Mouse (Mus musculus): ENCODE results near the gene Hibadh. TPM values are rescaled to one million over a fixed set of nuclear protein-coding genes. Genes with fewer than 3 reads are reported as not detected.

Hibadh gene
- total and polyA plus RNA-seq, 2 experiments, result 225 to 308 TPM

DNA sequence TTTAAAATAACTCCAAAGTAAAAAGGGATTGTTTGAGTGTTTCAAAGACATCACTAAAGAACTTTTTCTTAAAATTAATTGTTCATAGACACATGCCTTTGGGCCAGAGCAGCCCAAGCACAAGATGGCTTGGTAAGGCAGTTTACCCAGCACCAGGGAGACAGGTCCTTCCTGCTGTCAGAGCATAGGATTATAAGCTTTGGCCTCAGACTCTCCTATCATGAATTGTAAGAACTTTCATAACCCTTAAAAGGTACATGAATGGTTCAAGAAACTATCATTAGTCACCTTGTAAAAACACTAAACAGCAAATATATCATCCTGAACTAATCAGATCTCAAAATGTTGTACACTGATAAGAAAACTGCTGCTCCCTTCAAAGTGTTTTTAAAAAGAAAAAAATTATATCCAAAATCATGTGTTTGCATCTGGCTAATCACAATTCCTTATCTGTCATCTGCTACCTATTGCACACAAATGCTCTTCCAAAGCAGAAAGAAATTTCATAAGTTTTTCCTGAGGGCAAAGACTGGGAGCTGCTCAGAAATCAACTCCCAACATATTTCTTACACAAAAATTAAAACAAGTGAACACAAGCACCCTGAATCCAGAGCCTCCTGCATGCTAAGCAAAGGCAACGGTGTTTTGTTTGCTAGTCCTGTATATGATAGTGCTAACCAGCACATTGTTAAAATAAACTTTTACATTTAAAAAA lies 1.6 kb downstream of the Hibadh start:
- peak; percentile 58 for DNase-seq (ENCODE audit: extremely low read depth, low read depth, low spot score)
- Histone ChIP-seq H3K4me1 (ENCODE audit: control insufficient read depth, insufficient read depth, low read length) (peaks cover 4% of the 10 kb centered on the region; the same call in 1 of the 2 replicates), H3K4me3 (ENCODE audit: insufficient read depth, low read depth, low read length) (peak overlapping the region; percentile 37; the same call in 1 of the 2 replicates), H3K36me3 (ENCODE audit: control insufficient read depth, insufficient read depth, low read length) (0 out of 2 replicates have a peak, but pooled peaks cover 2% of the 10 kb centered on the region), H3K27me3 (ENCODE audit: control insufficient read depth, insufficient read depth, low read length) (no peaks in the 10 kb centered on the region), H3K9ac (ENCODE audit: low read depth, low read length) (no peak overlapping the region), H3K27ac (replicated peaks; ENCODE audit: insufficient read depth, low read depth, low read length) (peak overlapping the region; percentile 15; the same call in 1 of the 2 replicates), H3K79me2 (ENCODE audit: control insufficient read depth, insufficient read depth, low read length) (peaks cover 16% of the 10 kb centered on the region; the same call in 1 of the 2 replicates)
- TF ChIP-seq POLR2A (IDR thresholded peaks at IDR 0.05; ENCODE audit: extremely low read depth, insufficient read depth, low read length) (no peak), CTCF (IDR thresholded peaks at IDR 0.05; ENCODE audit: low read depth, low read length) (no peak)
- 16% methylated on average over 1 of the region's 1 CpGs for WGBS

DNA sequence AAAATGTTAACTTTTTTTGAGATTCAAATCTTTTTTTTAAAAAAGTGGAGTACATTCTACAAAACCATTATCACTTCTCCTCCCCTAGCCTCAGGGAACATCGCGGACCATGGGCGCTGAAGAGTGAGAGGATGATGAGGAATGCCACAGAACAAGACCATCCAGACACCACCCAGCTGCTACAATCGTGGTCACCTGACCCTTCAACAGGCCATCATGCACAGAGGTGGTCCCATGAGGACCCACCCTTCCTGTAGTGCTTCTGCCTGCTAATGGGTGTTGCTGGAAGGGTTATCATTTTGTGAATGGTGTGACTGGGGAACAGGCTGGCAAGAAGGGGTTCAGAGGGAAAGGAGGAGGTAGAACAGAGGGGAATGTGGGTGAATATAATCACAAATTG lies 2.9 kb downstream of the Hibadh start:
- Histone ChIP-seq H3K4me1 (ENCODE audit: control insufficient read depth, insufficient read depth, low read length) (peaks cover 4% of the 10 kb centered on the region; the same call in 1 of the 2 replicates), H3K9ac (ENCODE audit: low read depth, low read length) (no peak overlapping the region), H3K36me3 (ENCODE audit: control insufficient read depth, insufficient read depth, low read length) (0 out of 2 replicates have a peak, but pooled peaks cover 2% of the 10 kb centered on the region), H3K79me2 (ENCODE audit: control insufficient read depth, insufficient read depth, low read length) (peaks cover 16% of the 10 kb centered on the region; the same call in 1 of the 2 replicates), H3K4me3 (ENCODE audit: insufficient read depth, low read depth, low read length) (no peak overlapping the region), H3K27me3 (ENCODE audit: control insufficient read depth, insufficient read depth, low read length) (no peaks in the 10 kb centered on the region), H3K27ac (replicated peaks; ENCODE audit: insufficient read depth, low read depth, low read length) (no peak overlapping the region)
- DNase-seq (ENCODE audit: extremely low read depth, low read depth, low spot score), result no peak
- no peak for TF ChIP-seq POLR2A (IDR thresholded peaks at IDR 0.05; ENCODE audit: extremely low read depth, insufficient read depth, low read length)
- TF ChIP-seq CTCF (IDR thresholded peaks at IDR 0.05; ENCODE audit: low read depth, low read length), result no peak
- WGBS, result 92% methylated on average over 4 of the region's 4 CpGs

DNA sequence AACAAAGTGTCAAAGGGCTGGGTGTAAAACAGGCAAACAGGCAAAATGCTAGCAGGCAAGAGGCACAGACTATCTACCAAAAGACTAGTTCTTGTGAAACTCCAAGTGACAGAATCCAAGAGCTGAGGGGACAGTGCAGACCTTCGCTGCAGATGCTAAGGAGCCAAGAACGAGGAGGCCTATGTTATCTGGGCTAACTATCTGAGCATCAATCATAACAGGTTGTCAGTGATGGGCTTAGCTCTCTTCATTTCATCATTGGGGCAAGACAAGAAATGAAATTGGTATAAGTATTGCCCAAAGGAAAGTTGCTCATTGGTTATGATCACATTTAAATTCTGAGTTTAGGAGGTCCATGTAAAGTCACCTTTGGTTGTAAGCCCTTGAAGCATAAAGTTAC lies 4.8 kb downstream of the Hibadh start:
- DNase-seq (ENCODE audit: extremely low read depth, low read depth, low spot score), result no peak
- WGBS, result 83% methylated on average over 2 of the region's 2 CpGs
- H3K36me3 ChIP-seq (ENCODE audit: control insufficient read depth, insufficient read depth, low read length), result peaks cover 4% of the 10 kb centered on the region; the same call in 1 of the 2 replicates
- H3K27ac ChIP-seq (replicated peaks; ENCODE audit: insufficient read depth, low read depth, low read length), result no peak overlapping the region
- no peak for TF ChIP-seq CTCF (IDR thresholded peaks at IDR 0.05; ENCODE audit: low read depth, low read length)
- no peak for TF ChIP-seq POLR2A (IDR thresholded peaks at IDR 0.05; ENCODE audit: extremely low read depth, insufficient read depth, low read length)
- H3K4me3 ChIP-seq (ENCODE audit: insufficient read depth, low read depth, low read length), result no peak overlapping the region
- H3K27me3 ChIP-seq (ENCODE audit: control insufficient read depth, insufficient read depth, low read length), result no peaks in the 10 kb centered on the region
- H3K79me2 ChIP-seq (ENCODE audit: control insufficient read depth, insufficient read depth, low read length), result peaks cover 19% of the 10 kb centered on the region; the same call in 1 of the 2 replicates
- peaks cover 4% of the 10 kb centered on the region; the same call in 1 of the 2 replicates for H3K4me1 ChIP-seq (ENCODE audit: control insufficient read depth, insufficient read depth, low read length)
- no peak overlapping the region for H3K9ac ChIP-seq (ENCODE audit: low read depth, low read length)

DNA sequence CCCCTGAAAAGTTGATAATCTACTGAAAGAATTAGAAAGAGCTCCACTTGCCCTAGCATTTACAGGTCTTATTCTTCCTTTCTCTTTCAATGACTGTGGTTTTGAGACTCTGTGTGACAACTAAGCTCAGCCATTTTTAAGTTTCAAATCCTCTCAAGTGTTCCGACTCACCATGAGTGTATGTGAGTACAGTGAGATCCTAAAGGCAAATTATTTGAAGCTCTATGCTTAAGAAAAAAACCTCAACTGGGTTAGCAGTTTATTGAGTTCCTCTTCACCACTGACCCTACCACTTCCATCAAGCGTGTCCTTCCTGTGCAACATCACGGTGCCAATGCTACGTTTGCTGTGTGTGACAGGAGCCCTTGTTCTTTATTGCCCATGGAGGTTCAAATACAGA lies 9.6 kb downstream of the Hibadh start:
- WGBS, result 94% methylated on average over 4 of the region's 4 CpGs

DNA sequence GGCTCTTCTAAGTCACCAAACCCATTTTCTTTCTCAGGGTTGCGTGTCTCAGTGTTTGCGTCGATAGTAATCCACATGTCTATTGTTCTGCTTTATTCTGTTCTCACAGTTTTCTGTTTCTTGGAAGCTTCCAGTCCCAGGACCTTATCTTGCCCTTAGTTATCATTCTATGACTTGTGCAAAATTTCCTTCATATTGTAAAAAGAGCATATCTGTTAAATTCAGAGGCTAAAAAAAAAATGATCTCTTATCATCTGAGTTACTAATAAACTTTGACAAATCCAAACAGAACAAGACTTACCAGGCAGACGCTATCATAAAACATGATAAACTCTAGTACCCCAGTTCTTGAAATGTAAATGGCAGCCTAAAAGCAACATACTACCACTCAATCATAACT lies 11.0 kb downstream of the Hibadh start:
- TF ChIP-seq CTCF (IDR thresholded peaks at IDR 0.05; ENCODE audit: low read depth, low read length) (no peak), POLR2A (IDR thresholded peaks at IDR 0.05; ENCODE audit: extremely low read depth, insufficient read depth, low read length) (no peak)
- Histone ChIP-seq H3K36me3 (ENCODE audit: control insufficient read depth, insufficient read depth, low read length) (peaks cover 27% of the 10 kb centered on the region), H3K79me2 (ENCODE audit: control insufficient read depth, insufficient read depth, low read length) (peaks cover 6% of the 10 kb centered on the region; the same call in 1 of the 2 replicates), H3K4me3 (ENCODE audit: insufficient read depth, low read depth, low read length) (no peak overlapping the region), H3K9ac (ENCODE audit: low read depth, low read length) (no peak overlapping the region), H3K4me1 (ENCODE audit: control insufficient read depth, insufficient read depth, low read length) (no peaks in the 10 kb centered on the region), H3K27ac (replicated peaks; ENCODE audit: insufficient read depth, low read depth, low read length) (no peak overlapping the region), H3K27me3 (ENCODE audit: control insufficient read depth, insufficient read depth, low read length) (no peaks in the 10 kb centered on the region)
- DNase-seq (ENCODE audit: extremely low read depth, low read depth, low spot score), result no peak
- WGBS, result 91% methylated on average over 4 of the region's 4 CpGs

More for the DNA sequence above, 9.6 kb downstream of the Hibadh start:
- no peaks in the 10 kb centered on the region for H3K4me1 ChIP-seq (ENCODE audit: control insufficient read depth, insufficient read depth, low read length)
- DNase-seq (ENCODE audit: extremely low read depth, low read depth, low spot score), result no peak
- no peaks in the 10 kb centered on the region for H3K27me3 ChIP-seq (ENCODE audit: control insufficient read depth, insufficient read depth, low read length)
- peaks cover 9% of the 10 kb centered on the region; the same call in 1 of the 2 replicates for H3K79me2 ChIP-seq (ENCODE audit: control insufficient read depth, insufficient read depth, low read length)
- no peak overlapping the region for H3K27ac ChIP-seq (replicated peaks; ENCODE audit: insufficient read depth, low read depth, low read length)
- TF ChIP-seq POLR2A (IDR thresholded peaks at IDR 0.05; ENCODE audit: extremely low read depth, insufficient read depth, low read length), result no peak
- TF ChIP-seq CTCF (IDR thresholded peaks at IDR 0.05; ENCODE audit: low read depth, low read length), result no peak
- peaks cover 25% of the 10 kb centered on the region for H3K36me3 ChIP-seq (ENCODE audit: control insufficient read depth, insufficient read depth, low read length)
- no peak overlapping the region for H3K4me3 ChIP-seq (ENCODE audit: insufficient read depth, low read depth, low read length)
- H3K9ac ChIP-seq (ENCODE audit: low read depth, low read length), result no peak overlapping the region

DNA sequence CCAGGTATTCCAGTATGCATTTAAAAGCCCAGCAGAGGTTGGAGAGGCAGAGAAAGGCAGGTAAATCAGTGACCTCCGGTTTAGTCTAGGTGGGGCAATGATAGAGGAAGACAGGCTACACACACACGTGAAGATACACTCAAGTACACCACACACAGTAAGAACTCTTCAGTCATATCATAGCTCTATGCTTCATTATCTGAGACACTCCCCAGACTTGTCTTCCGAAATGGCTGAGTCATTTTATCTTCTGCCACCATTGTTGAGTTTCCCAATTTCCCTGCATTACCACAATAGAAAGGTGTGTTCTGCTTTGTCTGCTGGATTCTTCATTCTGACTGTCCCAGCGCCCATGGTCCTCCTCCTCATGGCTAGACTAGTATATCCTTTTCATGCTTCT lies 13.5 kb downstream of the Hibadh start:
- no peak for DNase-seq (ENCODE audit: extremely low read depth, low read depth, low spot score)
- Histone ChIP-seq H3K36me3 (ENCODE audit: control insufficient read depth, insufficient read depth, low read length) (peaks cover 31% of the 10 kb centered on the region), H3K4me3 (ENCODE audit: insufficient read depth, low read depth, low read length) (no peak overlapping the region), H3K4me1 (ENCODE audit: control insufficient read depth, insufficient read depth, low read length) (peaks cover 8% of the 10 kb centered on the region), H3K9ac (ENCODE audit: low read depth, low read length) (no peak overlapping the region), H3K79me2 (ENCODE audit: control insufficient read depth, insufficient read depth, low read length) (peaks cover 4% of the 10 kb centered on the region; the same call in 1 of the 2 replicates), H3K27me3 (ENCODE audit: control insufficient read depth, insufficient read depth, low read length) (no peaks in the 10 kb centered on the region), H3K27ac (replicated peaks; ENCODE audit: insufficient read depth, low read depth, low read length) (no peak overlapping the region)
- TF ChIP-seq CTCF (IDR thresholded peaks at IDR 0.05; ENCODE audit: low read depth, low read length) (no peak), POLR2A (IDR thresholded peaks at IDR 0.05; ENCODE audit: extremely low read depth, insufficient read depth, low read length) (no peak)
- 96% methylated on average over 4 of the region's 4 CpGs for WGBS

Measured in liver, adult 2 months (tissue).